In genomic region chr19:42902410-42903021, GRCm38 (mm10) we compare ENCODE assay signal across 11 mouse cellular contexts.
A peak's percentile ranks its signal among the peaks of the same experiment; 100 is the strongest.
DNase-seq lines count a peak whose midpoint lies in the region; ATAC-seq lines count a peak whose summit lies in the region.
"Had no signal": no experiment of that assay in that cellular context is flagged by ENCODE, and none has a peak within 500 bp of the region (broad histone marks: within the 10 kb centered on the region; RNA-seq: fewer than 3 reads in every experiment).

No protein-coding gene starts in this region.

- H3K9me3 ChIP-seq in forebrain, embryonic 16.5 days (ENCODE audit: control insufficient read depth, low read length): no peaks in the 10 kb centered on the region
- H3K9me3 ChIP-seq: neural tube, embryonic 15.5 days had no signal

- H3K4me3 ChIP-seq in forebrain, embryonic 16.5 days (replicated peaks; ENCODE audit: low read length): no peak overlapping the region
- H3K4me3 ChIP-seq: neural tube, embryonic 15.5 days had no signal

- no peak overlapping the region for H3K4me2 ChIP-seq in forebrain, embryonic 16.5 days (ENCODE audit: low read length)
- H3K4me2 ChIP-seq: neural tube, embryonic 15.5 days had no signal

- 0 out of 2 replicates have a peak overlapping the region, but pooled peaks have one; percentile 23 for H3K27ac ChIP-seq in forebrain, embryonic 16.5 days (ENCODE audit: low read length)
- H3K27ac ChIP-seq: neural tube, embryonic 15.5 days had no signal

- peak; percentile 23 for DNase-seq in layer of hippocampus, adult 11-12 months (ENCODE audit: low spot score)
- no peak for DNase-seq in layer of hippocampus, adult 9-10 months (ENCODE audit: low spot score)
- peak; percentile 30 to 45 for DNase-seq in layer of hippocampus, postnatal 36 days
- peak; percentile 17 for DNase-seq in right cerebral cortex, postnatal 14 days
- DNase-seq in adrenal gland, postnatal 36 days: no peak
- DNase-seq in spleen, adult 12 weeks (ENCODE audit: low spot score): no peak
- no peak for DNase-seq in T-cell, adult 2 months (ENCODE audit: low spot score)

- no peaks in the 10 kb centered on the region for H3K36me3 ChIP-seq in forebrain, embryonic 16.5 days (ENCODE audit: control insufficient read depth, insufficient read depth)
- H3K36me3 ChIP-seq: neural tube, embryonic 15.5 days had no signal

- peak; percentile 77; the same call in 1 of the 2 replicates for ATAC-seq in forebrain, embryonic 16.5 days
- ATAC-seq: activated CD4-positive, CD25-positive, alpha-beta regulatory T cell, adult 4 months had no signal

- peaks cover 19% of the 10 kb centered on the region for H3K4me1 ChIP-seq in forebrain, embryonic 16.5 days (replicated peaks; ENCODE audit: control insufficient read depth, insufficient read depth, low read length)

- H3K9ac ChIP-seq in forebrain, embryonic 16.5 days (replicated peaks; ENCODE audit: low read depth, low read length): no peak overlapping the region
- H3K9ac ChIP-seq: neural tube, embryonic 15.5 days had no signal

- 37% methylated on average over 6 of the region's 6 CpGs for WGBS in forebrain, embryonic 16.5 days

- H3K27me3 ChIP-seq in forebrain, embryonic 16.5 days (replicated peaks; ENCODE audit: control insufficient read depth, insufficient read depth, low read length): no peaks in the 10 kb centered on the region
- H3K27me3 ChIP-seq: CH12.LX; neural tube, embryonic 15.5 days had no signal

Comparison
In these comparisons a context has a peak if more than half of its experiments do, and no peak if none do; other contexts are left out.
1. DNase-seq: peak in layer of hippocampus, adult 11-12 months (single experiment), layer of hippocampus, postnatal 36 days (2 of 2) and right cerebral cortex, postnatal 14 days (single experiment); none in layer of hippocampus, adult 9-10 months (single experiment), adrenal gland, postnatal 36 days (0 of 2), spleen, adult 12 weeks (single experiment) and T-cell, adult 2 months (single experiment).